Mouse (Mus musculus): ENCODE results near the gene Ndufa13. TPM values are rescaled to one million over a fixed set of nuclear protein-coding genes. Genes with fewer than 3 reads are reported as not detected.
A peak's percentile ranks its signal among the peaks of the same experiment; 100 is the strongest.

The Ndufa13 gene
- polyA plus RNA-seq, 1 experiment from 2014 or later: 169 TPM

GRCm38 (mm10) chr8:69870003-69870765, 32.2 kb downstream of the Ndufa13 start:
- no peak overlapping the region for H3K27ac ChIP-seq (ENCODE audit: low read depth, low read length)
- H3K9ac ChIP-seq (ENCODE audit: low read depth, low read length): no peak overlapping the region
- no peaks in the 10 kb centered on the region for H3K36me3 ChIP-seq (ENCODE audit: control insufficient read depth, insufficient read depth, low read length)
- H3K27me3 ChIP-seq (ENCODE audit: control insufficient read depth, insufficient read depth, low read length): no peaks in the 10 kb centered on the region
- no peak for DNase-seq (ENCODE audit: low spot score)
- H3K4me3 ChIP-seq (ENCODE audit: low read depth, low read length): no peak overlapping the region
- H3K4me1 ChIP-seq (replicated peaks; ENCODE audit: control insufficient read depth, insufficient read depth, low read length): no peaks in the 10 kb centered on the region
- 85% methylated on average over 11 of the region's 11 CpGs for WGBS
- no peak for ATAC-seq (ENCODE audit: low FRiP score)
- H3K4me2 ChIP-seq (replicated peaks; ENCODE audit: low read depth, low read length): no peak overlapping the region
- no peaks in the 10 kb centered on the region for H3K9me3 ChIP-seq (ENCODE audit: control insufficient read depth, low read length)

GRCm38 (mm10) chr8:69867696-69868326, 34.5 kb downstream of the Ndufa13 start:
- Histone ChIP-seq H3K36me3 (ENCODE audit: control insufficient read depth, insufficient read depth, low read length) (no peaks in the 10 kb centered on the region), H3K27me3 (ENCODE audit: control insufficient read depth, insufficient read depth, low read length) (no peaks in the 10 kb centered on the region), H3K9me3 (ENCODE audit: control insufficient read depth, low read length) (no peaks in the 10 kb centered on the region), H3K4me1 (replicated peaks; ENCODE audit: control insufficient read depth, insufficient read depth, low read length) (no peaks in the 10 kb centered on the region), H3K9ac (ENCODE audit: low read depth, low read length) (no peak overlapping the region), H3K27ac (ENCODE audit: low read depth, low read length) (no peak overlapping the region), H3K4me2 (replicated peaks; ENCODE audit: low read depth, low read length) (no peak overlapping the region), H3K4me3 (ENCODE audit: low read depth, low read length) (no peak overlapping the region)
- DNase-seq (ENCODE audit: low spot score) (no peak), ATAC-seq (ENCODE audit: low FRiP score) (no peak)
- WGBS: 70% methylated on average over 5 of the region's 5 CpGs

- Histone ChIP-seq H3K4me2 (replicated peaks; ENCODE audit: low read depth, low read length) (no peak overlapping the region), H3K9me3 (ENCODE audit: control insufficient read depth, low read length) (no peaks in the 10 kb centered on the region), H3K4me3 (ENCODE audit: low read depth, low read length) (no peak overlapping the region), H3K4me1 (replicated peaks; ENCODE audit: control insufficient read depth, insufficient read depth, low read length) (no peaks in the 10 kb centered on the region), H3K36me3 (ENCODE audit: control insufficient read depth, insufficient read depth, low read length) (no peaks in the 10 kb centered on the region), H3K27ac (ENCODE audit: low read depth, low read length) (no peak overlapping the region), H3K27me3 (ENCODE audit: control insufficient read depth, insufficient read depth, low read length) (no peaks in the 10 kb centered on the region), H3K9ac (ENCODE audit: low read depth, low read length) (no peak overlapping the region)
- DNase-seq (ENCODE audit: low spot score): no peak
- 79% methylated on average over 5 of the region's 5 CpGs for WGBS
- ATAC-seq (ENCODE audit: low FRiP score): no peak
Observed at GRCm38 (mm10) chr8:69864180-69864579, 38.2 kb downstream of the Ndufa13 start.

GRCm38 (mm10) chr8:69863387-69864020, 38.9 kb downstream of the Ndufa13 start:
- no peak overlapping the region for H3K9ac ChIP-seq (ENCODE audit: low read depth, low read length)
- H3K9me3 ChIP-seq (ENCODE audit: control insufficient read depth, low read length): no peaks in the 10 kb centered on the region
- no peaks in the 10 kb centered on the region for H3K36me3 ChIP-seq (ENCODE audit: control insufficient read depth, insufficient read depth, low read length)
- no peaks in the 10 kb centered on the region for H3K27me3 ChIP-seq (ENCODE audit: control insufficient read depth, insufficient read depth, low read length)
- ATAC-seq (ENCODE audit: low FRiP score) (no peak), DNase-seq (ENCODE audit: low spot score) (no peak)
- H3K27ac ChIP-seq (ENCODE audit: low read depth, low read length): no peak overlapping the region
- 94% methylated on average over 5 of the region's 5 CpGs for WGBS
- H3K4me2 ChIP-seq (replicated peaks; ENCODE audit: low read depth, low read length): no peak overlapping the region
- H3K4me1 ChIP-seq (replicated peaks; ENCODE audit: control insufficient read depth, insufficient read depth, low read length): no peaks in the 10 kb centered on the region
- H3K4me3 ChIP-seq (ENCODE audit: low read depth, low read length): no peak overlapping the region

- Histone ChIP-seq H3K36me3 (ENCODE audit: control insufficient read depth, insufficient read depth, low read length) (no peaks in the 10 kb centered on the region), H3K27me3 (ENCODE audit: control insufficient read depth, insufficient read depth, low read length) (no peaks in the 10 kb centered on the region), H3K9me3 (ENCODE audit: control insufficient read depth, low read length) (no peaks in the 10 kb centered on the region), H3K9ac (ENCODE audit: low read depth, low read length) (no peak overlapping the region), H3K4me2 (replicated peaks; ENCODE audit: low read depth, low read length) (no peak overlapping the region), H3K4me3 (ENCODE audit: low read depth, low read length) (no peak overlapping the region), H3K27ac (ENCODE audit: low read depth, low read length) (no peak overlapping the region), H3K4me1 (replicated peaks; ENCODE audit: control insufficient read depth, insufficient read depth, low read length) (no peaks in the 10 kb centered on the region)
- 67% methylated on average over 2 of the region's 2 CpGs for WGBS
- ATAC-seq (ENCODE audit: low FRiP score) (no peak), DNase-seq (ENCODE audit: low spot score) (no peak)
Observed at GRCm38 (mm10) chr8:69861251-69861650, 41.1 kb downstream of the Ndufa13 start.

- Histone ChIP-seq H3K4me2 (replicated peaks; ENCODE audit: low read depth, low read length) (no peak overlapping the region), H3K9ac (ENCODE audit: low read depth, low read length) (no peak overlapping the region), H3K27ac (ENCODE audit: low read depth, low read length) (no peak overlapping the region), H3K4me1 (replicated peaks; ENCODE audit: control insufficient read depth, insufficient read depth, low read length) (no peaks in the 10 kb centered on the region), H3K27me3 (ENCODE audit: control insufficient read depth, insufficient read depth, low read length) (no peaks in the 10 kb centered on the region), H3K36me3 (ENCODE audit: control insufficient read depth, insufficient read depth, low read length) (no peaks in the 10 kb centered on the region), H3K9me3 (ENCODE audit: control insufficient read depth, low read length) (no peaks in the 10 kb centered on the region), H3K4me3 (ENCODE audit: low read depth, low read length) (no peak overlapping the region)
- DNase-seq (ENCODE audit: low spot score) (peak; percentile 23), ATAC-seq (ENCODE audit: low FRiP score) (no peak)
- WGBS: 54% methylated on average over 4 of the region's 4 CpGs
Observed at GRCm38 (mm10) chr8:69860807-69861206, 41.6 kb downstream of the Ndufa13 start.

GRCm38 (mm10) chr8:69853869-69854268, 48.5 kb downstream of the Ndufa13 start:
- ATAC-seq (ENCODE audit: low FRiP score) (no peak), DNase-seq (ENCODE audit: low spot score) (no peak)
- H3K4me3 ChIP-seq (ENCODE audit: low read depth, low read length): no peak overlapping the region
- no peaks in the 10 kb centered on the region for H3K9me3 ChIP-seq (ENCODE audit: control insufficient read depth, low read length)
- no peak overlapping the region for H3K9ac ChIP-seq (ENCODE audit: low read depth, low read length)
- H3K27ac ChIP-seq (ENCODE audit: low read depth, low read length): no peak overlapping the region
- no peaks in the 10 kb centered on the region for H3K27me3 ChIP-seq (ENCODE audit: control insufficient read depth, insufficient read depth, low read length)
- H3K4me2 ChIP-seq (replicated peaks; ENCODE audit: low read depth, low read length): no peak overlapping the region
- H3K36me3 ChIP-seq (ENCODE audit: control insufficient read depth, insufficient read depth, low read length): no peaks in the 10 kb centered on the region
- no peaks in the 10 kb centered on the region for H3K4me1 ChIP-seq (replicated peaks; ENCODE audit: control insufficient read depth, insufficient read depth, low read length)
- WGBS: 92% methylated on average over 10 of the region's 10 CpGs

GRCm38 (mm10) chr8:69850926-69851506, 51.3 kb downstream of the Ndufa13 start:
- no peak for DNase-seq (ENCODE audit: low spot score)
- Histone ChIP-seq H3K9ac (ENCODE audit: low read depth, low read length) (no peak overlapping the region), H3K4me2 (replicated peaks; ENCODE audit: low read depth, low read length) (no peak overlapping the region), H3K27me3 (ENCODE audit: control insufficient read depth, insufficient read depth, low read length) (no peaks in the 10 kb centered on the region), H3K4me3 (ENCODE audit: low read depth, low read length) (no peak overlapping the region), H3K4me1 (replicated peaks; ENCODE audit: control insufficient read depth, insufficient read depth, low read length) (no peaks in the 10 kb centered on the region), H3K36me3 (ENCODE audit: control insufficient read depth, insufficient read depth, low read length) (no peaks in the 10 kb centered on the region), H3K27ac (ENCODE audit: low read depth, low read length) (no peak overlapping the region), H3K9me3 (ENCODE audit: control insufficient read depth, low read length) (no peaks in the 10 kb centered on the region)
- WGBS: 82% methylated on average over 7 of the region's 7 CpGs
- no peak for ATAC-seq (ENCODE audit: low FRiP score)

Measured in hindbrain, embryonic 11.5 days (tissue).